Mouse (Mus musculus): ENCODE measurements at regions not wholly inside any gene's neighbourhood (a gene's known extent, or its start where the extent isn't known, plus 50 kb on each side); places are given as distances from the start of the nearest gene placed in this dataset.

DNA sequence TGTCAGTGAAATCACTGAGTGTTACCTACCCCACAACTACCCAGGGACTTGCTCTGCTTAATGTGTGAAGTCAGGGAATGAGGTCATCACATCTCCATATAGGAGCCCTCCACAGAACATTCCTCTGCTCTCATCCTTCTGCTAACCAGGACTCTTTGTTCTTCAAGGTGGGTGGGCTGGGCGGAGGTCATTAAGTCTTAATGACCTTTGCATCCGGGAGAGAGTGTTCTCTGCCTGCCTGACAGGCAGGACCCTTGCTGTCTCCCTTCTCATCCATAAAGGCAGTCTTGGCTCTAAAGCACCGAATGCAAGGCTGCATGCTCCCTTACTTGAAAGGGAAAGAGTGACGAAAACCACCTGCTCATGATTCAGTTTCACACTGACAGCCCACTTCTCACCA lies 1051.4 kb downstream of the Slc22a22 start:
- TF ChIP-seq CTCF (IDR thresholded peaks at IDR 0.05; ENCODE audit: low read depth, low read length) (no peak), POLR2A (IDR thresholded peaks at IDR 0.05; ENCODE audit: insufficient read depth, low read length) (no peak), EP300 (IDR thresholded peaks at IDR 0.05; ENCODE audit: insufficient read depth, low read depth, low read length) (no peak)
